Mouse (Mus musculus) liver, embryonic 14.5 days (tissue): ENCODE measurements around the gene Rassf3.

Source experiments
- CTCF ChIP-seq: IDR thresholded peaks from 2 replicates; pipeline ENCODE4 v1.5.1; 2016; ENCODE audit warnings: antibody characterized with exemption, low read depth, control low read depth
- EP300 ChIP-seq: IDR thresholded peaks from 2 replicates; pipeline ENCODE4 v1.6.1; 2016; ENCODE audit warnings: antibody characterized with exemption, low read depth

- TF ChIP-seq CTCF, result no peak
- TF ChIP-seq EP300, result no peak
These were observed 5.0 kb upstream of the Rassf3 start for GRCm38 (mm10) chr10:121481141-121481540.
